Mouse (Mus musculus) C2C12 (cell line): Measurements from ENCODE around the gene Stim1.

Experiments used
- CEBPB ChIP-seq: IDR thresholded peaks from one replicate; pipeline ENCODE4 v1.6.1; 2011; ENCODE audit warnings: low read depth, mild to moderate bottlenecking, control low read depth, moderate library complexity
- CTCF ChIP-seq: IDR thresholded peaks from one replicate; pipeline ENCODE4 v1.5.1; 2011; ENCODE audit not compliant: control insufficient read depth, insufficient read depth, insufficient read length
- FOSL1 ChIP-seq: IDR thresholded peaks from one replicate; pipeline ENCODE4 v1.8.0; 2011; ENCODE audit warnings: mild to moderate bottlenecking, low read length; ENCODE audit not compliant: poor library complexity, insufficient read depth, severe bottlenecking
- MAX ChIP-seq: IDR thresholded peaks from one replicate; pipeline ENCODE4 v1.6.1; 2011; ENCODE audit warnings: mild to moderate bottlenecking, control low read depth
- MYOD1 ChIP-seq: IDR thresholded peaks from one replicate; pipeline ENCODE4 v1.6.1; 2011; ENCODE audit warnings: low read depth; ENCODE audit not compliant: control insufficient read depth, insufficient read length
- USF1 ChIP-seq: IDR thresholded peaks from one replicate; pipeline ENCODE4 v1.6.1; 2011; ENCODE audit warnings: low read depth, mild to moderate bottlenecking, control low read depth, moderate library complexity

DNA sequence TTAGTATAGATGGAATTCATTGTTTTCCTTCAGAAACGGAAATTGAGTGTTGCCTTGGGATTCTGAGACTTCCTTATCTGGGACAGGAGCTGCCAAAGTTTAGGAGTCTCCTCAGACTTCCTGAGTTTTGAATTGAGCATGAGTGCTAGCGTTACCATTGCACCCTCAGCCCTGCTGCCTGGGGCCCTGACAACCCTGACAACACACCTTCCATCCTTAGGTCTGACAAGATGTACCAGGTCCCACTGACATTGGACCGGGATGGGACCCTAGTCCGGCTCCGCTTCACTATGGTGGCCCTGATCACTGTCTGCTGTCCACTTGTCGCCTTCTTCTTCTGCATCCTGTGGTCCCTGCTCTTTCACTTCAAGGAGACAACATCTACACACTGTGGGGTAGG, 41.6 kb upstream of the Stim1 start:
- no peak for TF ChIP-seq USF1
- no peak for TF ChIP-seq CTCF
- TF ChIP-seq MYOD1 = no peak
- TF ChIP-seq MAX = no peak
- no peak for TF ChIP-seq CEBPB
- no peak for TF ChIP-seq FOSL1
